ENCODE assay signal across 8 mouse cellular contexts in genomic region chr10:8518141-8519013, GRCm38 (mm10). TPM values are rescaled to one million over a fixed set of nuclear protein-coding genes. Genes with fewer than 3 reads are reported as not detected.
DNase-seq lines count a peak whose midpoint lies in the region; ATAC-seq and TF ChIP-seq lines count a peak whose summit lies in the region.

TSS of gene Ust (minus strand) at chr10:8518825.

- no peak within 1 kb of the TSS for H3K27ac ChIP-seq in cortical plate, adult 2 months (ENCODE audit: insufficient read depth, low read length)
- H3K27ac ChIP-seq in hindbrain, postnatal 0 days, result peak within 1 kb of the TSS; percentile 68

- ATAC-seq in hindbrain, postnatal 0 days, result peak; percentile 92

- peak; percentile 82 for DNase-seq in adipocyte (ENCODE audit: low spot score)
- peak; percentile 71 for DNase-seq in gastrocnemius, postnatal 10 days
- peak; percentile 80 for DNase-seq in hindbrain, postnatal 0 days (ENCODE audit: low spot score)
- peak; percentile 40 to 70 for DNase-seq in left cerebral cortex, postnatal 14 days (ENCODE audit: low spot score in 2 of 2)
- DNase-seq in right cerebral cortex, postnatal 14 days, result peak; percentile 58
- DNase-seq in urinary bladder, postnatal 36 days (ENCODE audit: low spot score in 2 of 2), result peak; percentile 75 to 88

- no peaks in the 10 kb centered on the region for H3K4me1 ChIP-seq in cortical plate, adult 2 months (ENCODE audit: control insufficient read depth, insufficient read depth, low read length)
- H3K4me1 ChIP-seq in hindbrain, postnatal 0 days (ENCODE audit: insufficient read depth, low read length), result no peaks in the 10 kb centered on the region
- H3K4me1 ChIP-seq in megakaryocyte, embryonic 14.5 days, result peaks cover 23% of the 10 kb centered on the region

- H3K9me3 ChIP-seq in hindbrain, postnatal 0 days (ENCODE audit: low read length), result no peaks in the 10 kb centered on the region
- H3K9me3 ChIP-seq in megakaryocyte, embryonic 14.5 days, result peaks cover 8% of the 10 kb centered on the region

- H3K4me3 ChIP-seq in cortical plate, adult 2 months (ENCODE audit: insufficient read depth, low read length), result peak within 1 kb of the TSS; percentile 96
- H3K4me3 ChIP-seq in hindbrain, postnatal 0 days (ENCODE audit: low read length), result peak within 1 kb of the TSS; percentile 87
- H3K4me3 ChIP-seq in megakaryocyte, embryonic 14.5 days (replicated peaks), result peak within 1 kb of the TSS; percentile 92

- H3K27me3 ChIP-seq in hindbrain, postnatal 0 days (ENCODE audit: insufficient read depth, low read length), result no peaks in the 10 kb centered on the region
- peaks cover 64% of the 10 kb centered on the region for H3K27me3 ChIP-seq in megakaryocyte, embryonic 14.5 days (replicated peaks)

- WGBS in hindbrain, postnatal 0 days, result under 1% methylated on average over 61 of the region's 78 CpGs

- H3K36me3 ChIP-seq in hindbrain, postnatal 0 days (ENCODE audit: insufficient read depth, low read length), result no peaks in the 10 kb centered on the region
- no peaks in the 10 kb centered on the region for H3K36me3 ChIP-seq in megakaryocyte, embryonic 14.5 days (replicated peaks; ENCODE audit: low read length)

- TF ChIP-seq POLR2A in cortical plate, adult 2 months (IDR thresholded peaks at IDR 0.05; ENCODE audit: extremely low read depth, insufficient read depth, low read length), result no peak

- TF ChIP-seq CTCF in cortical plate, adult 2 months (IDR thresholded peaks at IDR 0.05; ENCODE audit: extremely low read depth, insufficient read depth, low read length), result no peak
- no peak for TF ChIP-seq CTCF in hindbrain, postnatal 0 days (IDR thresholded peaks at IDR 0.05; ENCODE audit: low read depth)

- intact Hi-C loops in left cerebral cortex, postnatal 14 days (cut with DNase I), result loop anchor here (5.0 kb wide), 3 partner anchors 91 to 276 kb away; no protein-coding TSS in a partner anchor

- H3K9ac ChIP-seq in hindbrain, postnatal 0 days (replicated peaks; ENCODE audit: low read length), result peak within 1 kb of the TSS; percentile 75

- H3K4me2 ChIP-seq in hindbrain, postnatal 0 days (ENCODE audit: low read depth, low read length), result peak within 1 kb of the TSS; percentile 78

RNA-seq across cellular contexts. Expression of gene Ust, which starts in this region (rescaled TPM):
- polyA plus RNA-seq in cortical plate, adult 2 months (2012; rRNA removed), result 10.2 and 11.3 TPM in 2 replicates
- total RNA-seq in gastrocnemius, postnatal 10 days (2021), result 1 to 10 TPM; 3.4 to 5.1 TPM
- total RNA-seq in hindbrain, postnatal 0 days (2014; rRNA removed), result 12.1 and 14.8 TPM in 2 replicates
- polyA plus RNA-seq in hindbrain, postnatal 0 days (2015; fragmentation: Nextera tagmentation; extraction: Ambion mirVana), result 7.7 and 8.0 TPM in 2 replicates
- total RNA-seq in left cerebral cortex, postnatal 14 days (2021), result 10 to 100 TPM; 26.2 to 33.5 TPM
- polyA plus RNA-seq in megakaryocyte, embryonic 14.5 days (2012; ENCODE audit: insufficient read depth, low replicate concordance), result not detected in 2 replicates
